Mouse (Mus musculus) megakaryocyte, embryonic 14.5 days (primary cell): ENCODE results near the gene Sorbs2.

ENCODE experiments used
- FLI1 ChIP-seq: IDR thresholded peaks from 2 replicates; pipeline ENCODE4 v1.6.1; 2012; ENCODE audit warnings: low read length, inconsistent platforms, mixed read lengths
- GATA1 ChIP-seq: IDR thresholded peaks from 3 replicates; pipeline ENCODE4 v1.6.1; 2012; ENCODE audit warnings: mixed read lengths, low read length, inconsistent platforms, borderline replicate concordance

DNA sequence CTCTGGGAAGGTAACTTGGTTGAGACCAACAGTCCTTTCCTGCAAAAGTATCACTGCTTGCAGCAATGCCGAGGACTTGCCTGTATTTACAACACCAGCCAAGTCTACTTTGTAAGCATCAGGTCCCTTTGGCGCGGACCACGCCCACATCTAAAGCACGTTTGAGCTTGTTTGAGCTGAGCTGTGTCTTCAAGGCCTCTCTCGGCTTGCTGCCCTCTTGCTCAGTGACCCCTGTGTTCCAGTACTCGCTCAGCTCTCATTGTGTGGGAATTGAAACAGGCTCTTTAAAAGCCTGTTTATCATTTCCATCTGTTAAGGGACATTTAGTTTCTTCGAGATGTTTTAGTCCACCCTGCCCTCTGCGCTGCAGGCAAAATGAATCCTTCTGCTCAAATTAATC lies 350.8 kb downstream of the Sorbs2 start:
- TF ChIP-seq GATA1 (no peak), FLI1 (no peak)
